Mouse (Mus musculus) CH12.LX (cell line): Measurements from ENCODE around the gene Ssbp3. TPM values are rescaled to one million over a fixed set of nuclear protein-coding genes. Genes with fewer than 3 reads are reported as not detected.

Experiments used
- DNase-seq: peaks from one replicate; pipeline ENCODE4 v3.0.0-alpha.2; 2013; ENCODE audit errors: extremely low read depth
- H3K27ac ChIP-seq: 2 replicates; pipeline ENCODE4 v1.5.1; 2012; ENCODE audit warnings: low read depth, mild to moderate bottlenecking, control low read depth, moderate library complexity; ENCODE audit not compliant: insufficient read depth
- H3K27me3 ChIP-seq: replicated peaks from 2 replicates; pipeline ENCODE3; 2012; ENCODE audit warnings: inconsistent platforms
- H3K36me3 ChIP-seq, 2 experiments: replicated peaks in 1 of 2; 2 replicates each; pipeline versions ENCODE3 to v1.6.1; 2012; ENCODE audit warnings: inconsistent platforms in 1 of 2, low read length in 1 of 2, mild to moderate bottlenecking in 1 of 2, mixed read lengths in 1 of 2, moderate library complexity in 1 of 2; ENCODE audit not compliant: control insufficient read depth in 1 of 2, insufficient read depth in 1 of 2
- H3K4me1 ChIP-seq, 2 experiments: 2 replicates each; pipeline ENCODE4 v1.6.1; 2012; ENCODE audit warnings: inconsistent platforms in 1 of 2, moderate library complexity in 1 of 2; ENCODE audit not compliant: insufficient read depth in 2 of 2, control insufficient read depth in 1 of 2
- H3K4me2 ChIP-seq: 2 replicates; pipeline ENCODE4 v1.6.1; 2012; ENCODE audit warnings: low read depth, mild to moderate bottlenecking, control low read depth; ENCODE audit not compliant: poor library complexity, insufficient read depth, severe bottlenecking
- H3K4me3 ChIP-seq, 3 experiments: fragments of 150-350 bp in 1 of 3; sonication (generic) in 1 of 3; replicated peaks in 1 of 3; 2 replicates each; pipeline versions ENCODE3 to v1.5.1; 2011 to 2012; ENCODE audit warnings: low read depth in 2 of 3, low read length in 2 of 3, mild to moderate bottlenecking in 2 of 3, moderate library complexity in 2 of 3, control low read depth in 1 of 3, improper control_type of control experiment in 1 of 3, inconsistent platforms in 1 of 3, mixed read lengths in 1 of 3; ENCODE audit not compliant: poor library complexity in 1 of 3
- H3K79me2 ChIP-seq: replicated peaks from 2 replicates; pipeline ENCODE4 v1.6.1; 2012; ENCODE audit warnings: mild to moderate bottlenecking, moderate library complexity; ENCODE audit not compliant: control insufficient read depth, poor library complexity, insufficient read depth, severe bottlenecking; ENCODE audit errors: extremely low read depth
- H3K9ac ChIP-seq: 2 replicates; pipeline ENCODE4 v1.6.1; 2012; ENCODE audit warnings: low read depth, mild to moderate bottlenecking, control low read depth, moderate library complexity; ENCODE audit not compliant: insufficient read depth
- H3K9me3 ChIP-seq: replicated peaks from 2 replicates; pipeline ENCODE3; 2012; ENCODE audit warnings: low read length, inconsistent platforms, mixed read lengths
- CHD2 ChIP-seq: IDR thresholded peaks from 2 replicates; pipeline ENCODE4 v1.6.1; 2011; ENCODE audit warnings: low read length, improper control_type of control experiment
- CTCF ChIP-seq, 2 experiments: IDR thresholded peaks in 1 of 2; conservative IDR thresholded peaks in 1 of 2; 2 replicates each; pipeline ENCODE4 v1.5.1; 2011 to 2012; ENCODE audit warnings: low read depth in 2 of 2, low read length in 2 of 2, improper control_type of control experiment in 1 of 2, inconsistent platforms in 1 of 2, mild to moderate bottlenecking in 1 of 2, moderate library complexity in 1 of 2
- E2F4 ChIP-seq: IDR thresholded peaks from 2 replicates; pipeline ENCODE4 v1.6.1; 2011; ENCODE audit warnings: low read depth, low read length, improper control_type of control experiment; ENCODE audit not compliant: insufficient replicate concordance
- ELF1 ChIP-seq: IDR thresholded peaks from 2 replicates; pipeline ENCODE4 v1.6.1; 2014; ENCODE audit warnings: low read depth, mild to moderate bottlenecking, inconsistent platforms, low read length, improper control_type of control experiment
- EP300 ChIP-seq: IDR thresholded peaks from 2 replicates; pipeline ENCODE4 v1.6.1; 2011; ENCODE audit warnings: low read length, improper control_type of control experiment
- GABPA ChIP-seq: IDR thresholded peaks from 2 replicates; pipeline ENCODE4 v1.6.1; 2012; ENCODE audit warnings: low read depth, low read length, improper control_type of control experiment, inconsistent platforms; ENCODE audit not compliant: insufficient replicate concordance
- JUN ChIP-seq: IDR thresholded peaks from 2 replicates; pipeline ENCODE4 v1.6.1; 2011; ENCODE audit warnings: low read depth, mild to moderate bottlenecking, low read length, improper control_type of control experiment, moderate library complexity; ENCODE audit not compliant: insufficient read depth
- KAT2A ChIP-seq: IDR thresholded peaks from 2 replicates; pipeline ENCODE4 v1.6.1; 2012; ENCODE audit warnings: low read length, improper control_type of control experiment, inconsistent platforms; ENCODE audit not compliant: insufficient replicate concordance
- MAFK ChIP-seq: IDR thresholded peaks from 2 replicates; pipeline ENCODE4 v1.6.1; 2011; ENCODE audit warnings: low read length, improper control_type of control experiment; ENCODE audit not compliant: insufficient replicate concordance
- MAZ ChIP-seq: IDR thresholded peaks from 2 replicates; pipeline ENCODE4 v1.6.1; 2012; ENCODE audit warnings: low read depth, mild to moderate bottlenecking, inconsistent platforms, low read length, improper control_type of control experiment, moderate library complexity
- MEF2A ChIP-seq: IDR thresholded peaks from 2 replicates; pipeline ENCODE4 v1.6.1; 2014; ENCODE audit warnings: low read depth, mild to moderate bottlenecking, inconsistent platforms, low read length, improper control_type of control experiment, borderline replicate concordance
- NRF1 ChIP-seq: IDR thresholded peaks from 2 replicates; pipeline ENCODE4 v1.6.1; 2014; ENCODE audit warnings: low read depth, mild to moderate bottlenecking, inconsistent platforms, low read length, improper control_type of control experiment, moderate library complexity
- RAD21 ChIP-seq: IDR thresholded peaks from 2 replicates; pipeline ENCODE4 v1.6.1; 2011; ENCODE audit warnings: low read depth, mild to moderate bottlenecking, low read length, improper control_type of control experiment, moderate library complexity
- SIN3A ChIP-seq: IDR thresholded peaks from 2 replicates; pipeline ENCODE4 v1.6.1; 2012; ENCODE audit warnings: low read length, improper control_type of control experiment, inconsistent platforms
- SMC3 ChIP-seq: IDR thresholded peaks from 2 replicates; pipeline ENCODE4 v1.6.1; 2011; ENCODE audit warnings: low read depth, low read length, improper control_type of control experiment
- TBP ChIP-seq: conservative IDR thresholded peaks from 2 replicates; pipeline ENCODE4 v1.6.1; 2011; ENCODE audit warnings: low read depth, low read length, improper control_type of control experiment
- TCF12 ChIP-seq: IDR thresholded peaks from 2 replicates; pipeline ENCODE4 v1.6.1; 2014; ENCODE audit warnings: low read depth, mild to moderate bottlenecking, inconsistent platforms, low read length, improper control_type of control experiment
- ZC3H11A ChIP-seq: IDR thresholded peaks from 2 replicates; pipeline ENCODE4 v1.6.1; 2012; ENCODE audit warnings: low read depth, mild to moderate bottlenecking, inconsistent platforms, low read length, improper control_type of control experiment
- ZKSCAN1 ChIP-seq: IDR thresholded peaks from 2 replicates; pipeline ENCODE4 v1.6.1; 2012; ENCODE audit warnings: low read depth, inconsistent platforms, low read length, improper control_type of control experiment, borderline replicate concordance
- ZNF384 ChIP-seq: IDR thresholded peaks from 2 replicates; pipeline ENCODE4 v1.6.1; 2012; ENCODE audit warnings: low read depth, low read length, improper control_type of control experiment, inconsistent platforms
- dilution Hi-C: fragments of 300-500 bp; cut with MboI; formaldehyde crosslinking; loops from 2 replicates; pipeline ENCODE4 v1.14.3; 2020; ENCODE audit warnings: low sequenced_read_pairs; ENCODE audit not compliant: extremely low pct_unique_long_range_greater_than_20kb, extremely low pct_ligation_motif_present
- in situ Hi-C: fragments of 300-500 bp; cut with MboI; formaldehyde crosslinking; loops from 3 replicates; pipeline ENCODE4 v1.14.3; 2019; ENCODE audit warnings: low sequenced_read_pairs, low pct_ligation_motif_present, low pct_unique_long_range_greater_than_20kb, mixed read lengths
- polyA plus RNA-seq: library from polyadenylated mRNA; unstranded; fragments of >175 nt; gene quantifications from 2 replicates; pipeline ENCODE4 v1.2.1, GENCODE M21; 2012; ENCODE audit warnings: low read depth; ENCODE audit not compliant: insufficient read length
- total RNA-seq, 2 experiments: library from RNA; depleted of rRNA; stranded (reverse); fragments of 300-350 nt in 1 of 2; fragments of >200 nt in 1 of 2; gene quantifications; 2 replicates each; pipeline ENCODE4 v1.2.3; 2012 to 2014

The Ssbp3 gene
- total and polyA plus RNA-seq, 3 experiments = 32.4 to 129 (median 76.5) TPM

- no peak overlapping the region for H3K4me2 ChIP-seq
- H3K9me3 ChIP-seq = no peaks in the 10 kb centered on the region
- no peak for DNase-seq
- no peak overlapping the region for H3K27ac ChIP-seq
- no peaks in the 10 kb centered on the region for H3K79me2 ChIP-seq
- H3K4me3 ChIP-seq = no peak overlapping the region
- no peak overlapping the region for H3K9ac ChIP-seq
- TF ChIP-seq ZNF384 (no peak), MEF2A (no peak), E2F4 (no peak), CHD2 (no peak), SIN3A (no peak), GABPA (no peak), TCF12 (no peak), NRF1 (no peak), ELF1 (no peak), TBP (no peak), RAD21 (no peak), ZC3H11A (no peak), MAFK (no peak), SMC3 (no peak), KAT2A (no peak), JUN (no peak), CTCF (conservative IDR thresholded peaks at IDR 0.05 in 1 of 2, IDR thresholded peaks at IDR 0.05 in 1 of 2; ENCODE audit: low read depth in 2 of 2, low read length in 2 of 2) (no peak), ZKSCAN1 (no peak), EP300 (no peak)
- TF ChIP-seq, all 38 proteins: peak for 0
- in situ Hi-C loops = no loop called here
- peaks cover 25% of the 10 kb centered on the region for H3K27me3 ChIP-seq
- H3K36me3 ChIP-seq = no peaks in the 10 kb centered on the region
- no peaks in the 10 kb centered on the region for H3K4me1 ChIP-seq
- dilution Hi-C loops = no loop called here
Measured at GRCm38 (mm10) chr4:106898923-106899322, 11.6 kb upstream of the Ssbp3 start.

DNA sequence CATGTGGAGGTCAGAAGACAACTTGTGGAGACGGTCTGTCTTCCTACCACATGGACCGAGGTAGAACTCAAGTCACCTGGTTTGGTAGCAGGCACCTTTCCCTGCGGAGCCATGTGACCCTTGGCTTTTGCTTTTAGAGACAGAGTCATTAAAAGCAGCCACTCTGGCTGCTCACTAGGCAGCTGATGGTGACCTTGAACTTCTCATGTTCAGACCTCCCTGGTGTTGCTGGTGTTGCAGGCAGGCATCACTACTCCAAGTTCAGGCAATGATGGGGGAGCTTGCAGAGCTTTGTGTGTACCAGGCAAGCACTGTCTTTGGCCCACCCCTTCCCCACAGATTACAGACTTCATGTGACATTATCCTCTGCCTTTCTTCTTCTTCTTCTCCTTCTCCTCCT is 11.0 kb upstream of the Ssbp3 start:
- H3K4me2 ChIP-seq = no peak overlapping the region
- no peaks in the 10 kb centered on the region for H3K79me2 ChIP-seq
- DNase-seq = no peak
- H3K4me1 ChIP-seq = no peaks in the 10 kb centered on the region
- H3K9ac ChIP-seq = no peak overlapping the region
- dilution Hi-C loops (no loop called here), in situ Hi-C loops (no loop called here)
- peaks cover 25% of the 10 kb centered on the region for H3K27me3 ChIP-seq
- H3K9me3 ChIP-seq = no peaks in the 10 kb centered on the region
- H3K4me3 ChIP-seq = no peak overlapping the region
- TF ChIP-seq EP300 (no peak), ZNF384 (no peak), MAZ (no peak)
- H3K27ac ChIP-seq = no peak overlapping the region
- H3K36me3 ChIP-seq = no peaks in the 10 kb centered on the region
